Mouse (Mus musculus) brain, embryonic 14.5 days (tissue): ENCODE results near the gene Klf13.

Experiments used
- CTCF ChIP-seq: fragments of 200-500 bp; IDR thresholded peaks from 2 replicates; pipeline ENCODE4 v1.5.1; 2012; ENCODE audit warnings: inconsistent platforms, mild to moderate bottlenecking, moderate library complexity, borderline replicate concordance; ENCODE audit not compliant: insufficient read depth, insufficient read length; ENCODE audit errors: extremely low read depth
- POLR2A ChIP-seq: fragments of 200-500 bp; IDR thresholded peaks from 2 replicates; pipeline ENCODE4 v1.6.1; 2012; ENCODE audit warnings: mild to moderate bottlenecking, inconsistent platforms, borderline replicate concordance; ENCODE audit not compliant: poor library complexity, insufficient read depth, insufficient read length, severe bottlenecking; ENCODE audit errors: extremely low read depth

DNA sequence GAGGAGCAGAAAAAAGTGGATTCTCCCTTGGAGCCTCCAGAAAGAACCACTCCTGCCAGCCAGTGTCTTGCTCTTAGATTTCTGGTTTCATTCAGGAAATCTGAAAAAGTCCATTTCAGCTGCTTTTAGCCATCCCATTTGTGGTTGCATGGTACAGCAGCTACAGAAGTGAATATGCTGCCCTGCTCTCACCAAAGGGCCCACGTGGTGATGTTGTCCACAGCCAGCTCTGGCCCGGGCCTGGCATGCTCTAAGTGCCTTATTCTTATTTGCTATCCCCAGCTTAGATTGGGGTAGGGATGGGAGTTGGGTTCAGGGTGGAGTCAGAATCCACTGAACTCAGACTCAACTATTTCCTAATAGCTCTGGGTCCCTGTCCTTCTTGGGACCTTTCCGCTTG, 43.5 kb downstream of the Klf13 start:
- TF ChIP-seq CTCF (no peak), POLR2A (no peak)
